Mouse (Mus musculus): ENCODE data around the gene Maml1. TPM values are rescaled to one million over a fixed set of nuclear protein-coding genes. Genes with fewer than 3 reads are reported as not detected.

Maml1 gene
- polyA plus RNA-seq, 1 experiment from 2014 or later = 10.0 TPM

- no peaks in the 10 kb centered on the region for H3K27me3 ChIP-seq (replicated peaks; ENCODE audit: control insufficient read depth, insufficient read depth, low read length)
- H3K9ac ChIP-seq (ENCODE audit: low read depth, low read length) = no peak overlapping the region
- no peaks in the 10 kb centered on the region for H3K4me1 ChIP-seq (ENCODE audit: control insufficient read depth, insufficient read depth, low read length)
- ATAC-seq (ENCODE audit: low read depth) = no peak
- no peak for DNase-seq (ENCODE audit: low spot score)
- H3K9me3 ChIP-seq (ENCODE audit: control insufficient read depth, low read length) = 0 out of 2 replicates have a peak, but pooled peaks cover 2% of the 10 kb centered on the region
- H3K4me3 ChIP-seq (ENCODE audit: low read depth, low read length) = no peak overlapping the region
- 80% methylated on average over 6 of the region's 6 CpGs for WGBS
- H3K27ac ChIP-seq (replicated peaks; ENCODE audit: low read depth, low read length) = no peak overlapping the region
- no peak overlapping the region for H3K4me2 ChIP-seq (ENCODE audit: low read depth, low read length)
- H3K36me3 ChIP-seq (ENCODE audit: control insufficient read depth, insufficient read depth, low read length) = no peaks in the 10 kb centered on the region
Measured at GRCm38 (mm10) chr11:50243926-50244325, 48.2 kb downstream of the Maml1 start.

DNA sequence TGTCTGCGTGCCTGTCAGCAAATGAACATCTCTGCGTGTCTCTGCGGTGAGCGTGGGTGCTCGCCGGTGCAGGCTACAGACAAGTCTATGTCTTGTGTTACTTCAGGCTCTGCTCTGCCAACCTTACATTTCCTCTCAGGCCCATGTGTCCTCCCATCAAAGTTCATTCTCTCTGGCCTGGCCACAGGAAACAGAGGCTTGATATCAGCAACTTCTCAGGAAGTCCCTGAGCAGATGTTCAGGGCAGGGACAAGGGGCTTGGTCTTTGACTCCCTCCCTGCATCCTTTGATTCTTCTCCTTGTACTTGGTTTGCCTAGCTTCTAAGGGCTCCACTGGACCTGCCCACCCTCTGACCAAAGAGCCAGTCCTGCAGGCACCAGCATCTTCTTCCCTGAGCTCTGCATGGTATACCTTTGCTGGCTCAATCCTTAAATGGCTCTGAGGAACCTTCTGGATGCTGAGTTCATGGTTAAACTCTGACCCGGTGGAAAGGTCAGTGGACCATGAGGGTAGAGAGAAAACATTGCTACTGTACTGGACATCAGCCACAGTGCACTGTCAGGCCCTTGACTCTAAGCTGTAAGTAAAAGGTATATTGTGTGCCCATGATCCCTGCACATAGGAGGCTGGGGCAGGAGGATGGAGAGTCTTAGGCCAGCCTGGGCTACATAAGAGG, 51.7 kb downstream of the Maml1 start:
- H3K36me3 ChIP-seq (ENCODE audit: control insufficient read depth, insufficient read depth, low read length) = no peaks in the 10 kb centered on the region
- WGBS = 81% methylated on average over 7 of the region's 7 CpGs
- no peak for ATAC-seq (ENCODE audit: low read depth)

DNA sequence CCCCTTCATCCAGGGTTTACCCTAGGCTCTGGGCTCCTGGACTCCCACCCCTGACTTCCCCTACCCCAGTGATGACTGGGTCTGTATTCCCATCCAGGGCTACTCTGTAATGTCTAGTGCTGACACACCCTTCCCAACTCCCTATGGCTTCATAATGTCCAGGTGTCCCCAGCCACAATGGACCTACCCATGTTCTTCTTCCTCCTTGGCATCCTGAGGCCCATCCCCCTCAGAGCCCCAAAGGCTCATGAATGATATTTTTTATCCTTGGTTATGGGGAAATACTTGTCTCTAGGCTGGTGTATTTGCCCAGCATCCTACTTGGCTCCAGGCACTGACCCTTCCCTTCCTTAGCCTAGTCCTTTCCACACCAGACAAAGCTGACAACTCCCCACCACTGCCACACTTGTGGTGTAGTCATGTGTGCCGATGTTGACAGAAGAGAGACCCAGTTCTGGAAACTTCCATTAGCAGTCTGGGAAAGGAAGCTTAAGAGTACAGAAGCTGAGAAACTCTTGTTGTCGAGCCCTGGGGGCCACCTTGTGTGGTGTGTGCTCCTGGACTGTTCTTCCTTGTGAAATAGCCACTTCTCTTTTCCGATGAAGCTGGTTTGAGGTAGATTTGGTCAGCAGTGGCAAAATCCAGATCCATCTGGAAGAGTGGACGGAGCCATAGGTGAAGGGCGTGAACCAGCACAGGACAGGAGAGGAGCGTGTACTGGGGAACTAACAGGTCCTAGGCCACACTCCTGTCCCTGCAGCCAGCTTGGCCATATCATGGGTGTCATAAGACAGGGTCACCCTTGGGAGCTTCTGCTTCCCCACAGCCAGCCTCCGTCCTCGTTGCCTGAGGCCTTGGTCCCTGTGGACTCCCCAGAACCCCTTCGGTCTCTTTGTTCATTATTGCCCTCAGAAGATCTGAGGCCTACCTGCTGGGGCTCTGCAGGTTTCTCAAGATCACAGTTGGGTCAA, 53.0 kb downstream of the Maml1 start:
- 93% methylated on average over 9 of the region's 9 CpGs for WGBS
- Histone ChIP-seq H3K4me2 (ENCODE audit: low read depth, low read length) (no peak overlapping the region), H3K4me3 (ENCODE audit: low read depth, low read length) (no peak overlapping the region), H3K9ac (ENCODE audit: low read depth, low read length) (no peak overlapping the region), H3K36me3 (ENCODE audit: control insufficient read depth, insufficient read depth, low read length) (peaks cover 10% of the 10 kb centered on the region), H3K9me3 (ENCODE audit: control insufficient read depth, low read length) (no peaks in the 10 kb centered on the region), H3K27me3 (replicated peaks; ENCODE audit: control insufficient read depth, insufficient read depth, low read length) (peaks cover 21% of the 10 kb centered on the region), H3K4me1 (ENCODE audit: control insufficient read depth, insufficient read depth, low read length) (peaks cover 7% of the 10 kb centered on the region), H3K27ac (replicated peaks; ENCODE audit: low read depth, low read length) (no peak overlapping the region)
- ATAC-seq (ENCODE audit: low read depth) = no peak
- DNase-seq (ENCODE audit: low spot score) = no peak

More for the DNA sequence above, 51.7 kb downstream of the Maml1 start:
- peaks cover 21% of the 10 kb centered on the region for H3K27me3 ChIP-seq (replicated peaks; ENCODE audit: control insufficient read depth, insufficient read depth, low read length)
- H3K9me3 ChIP-seq (ENCODE audit: control insufficient read depth, low read length) = no peaks in the 10 kb centered on the region
- no peak for DNase-seq (ENCODE audit: low spot score)
- no peak overlapping the region for H3K4me2 ChIP-seq (ENCODE audit: low read depth, low read length)
- H3K27ac ChIP-seq (replicated peaks; ENCODE audit: low read depth, low read length) = no peak overlapping the region
- H3K4me1 ChIP-seq (ENCODE audit: control insufficient read depth, insufficient read depth, low read length) = peaks cover 7% of the 10 kb centered on the region
- H3K9ac ChIP-seq (ENCODE audit: low read depth, low read length) = no peak overlapping the region
- no peak overlapping the region for H3K4me3 ChIP-seq (ENCODE audit: low read depth, low read length)

GRCm38 (mm10) chr11:50238324-50238723, 53.8 kb downstream of the Maml1 start, which contains the start of gene Ltc4s:
Gene Ltc4s, minus strand, starts transcription at chr11:50238616.
- Histone ChIP-seq H3K4me2 (ENCODE audit: low read depth, low read length) (peak within 1 kb of the TSS; percentile 98), H3K4me3 (ENCODE audit: low read depth, low read length) (peak within 1 kb of the TSS; percentile 64), H3K9ac (ENCODE audit: low read depth, low read length) (no peak within 1 kb of the TSS; the same call in 1 of the 2 replicates), H3K27me3 (replicated peaks; ENCODE audit: control insufficient read depth, insufficient read depth, low read length) (peaks cover 21% of the 10 kb centered on the region), H3K4me1 (ENCODE audit: control insufficient read depth, insufficient read depth, low read length) (peaks cover 7% of the 10 kb centered on the region), H3K36me3 (ENCODE audit: control insufficient read depth, insufficient read depth, low read length) (peaks cover 18% of the 10 kb centered on the region), H3K27ac (replicated peaks; ENCODE audit: low read depth, low read length) (no peak within 1 kb of the TSS), H3K9me3 (ENCODE audit: control insufficient read depth, low read length) (no peaks in the 10 kb centered on the region)
- no peak for ATAC-seq (ENCODE audit: low read depth)
- WGBS = 51% methylated on average over 9 of the region's 10 CpGs
- DNase-seq (ENCODE audit: low spot score) = no peak

GRCm38 (mm10) chr11:50236937-50237835, 54.9 kb downstream of the Maml1 start:
- DNase-seq (ENCODE audit: low spot score) (no peak), ATAC-seq (ENCODE audit: low read depth) (peak; percentile 38; the same call in 1 of the 2 replicates)
- Histone ChIP-seq H3K4me3 (ENCODE audit: low read depth, low read length) (peak overlapping the region; percentile 64), H3K9ac (ENCODE audit: low read depth, low read length) (peak overlapping the region; percentile 69), H3K4me1 (ENCODE audit: control insufficient read depth, insufficient read depth, low read length) (peaks cover 7% of the 10 kb centered on the region), H3K9me3 (ENCODE audit: control insufficient read depth, low read length) (no peaks in the 10 kb centered on the region), H3K4me2 (ENCODE audit: low read depth, low read length) (peak overlapping the region; percentile 98), H3K27ac (replicated peaks; ENCODE audit: low read depth, low read length) (no peak overlapping the region), H3K27me3 (replicated peaks; ENCODE audit: control insufficient read depth, insufficient read depth, low read length) (peaks cover 21% of the 10 kb centered on the region), H3K36me3 (ENCODE audit: control insufficient read depth, insufficient read depth, low read length) (peaks cover 30% of the 10 kb centered on the region)
- WGBS = 1% methylated on average over 35 of the region's 66 CpGs

DNA sequence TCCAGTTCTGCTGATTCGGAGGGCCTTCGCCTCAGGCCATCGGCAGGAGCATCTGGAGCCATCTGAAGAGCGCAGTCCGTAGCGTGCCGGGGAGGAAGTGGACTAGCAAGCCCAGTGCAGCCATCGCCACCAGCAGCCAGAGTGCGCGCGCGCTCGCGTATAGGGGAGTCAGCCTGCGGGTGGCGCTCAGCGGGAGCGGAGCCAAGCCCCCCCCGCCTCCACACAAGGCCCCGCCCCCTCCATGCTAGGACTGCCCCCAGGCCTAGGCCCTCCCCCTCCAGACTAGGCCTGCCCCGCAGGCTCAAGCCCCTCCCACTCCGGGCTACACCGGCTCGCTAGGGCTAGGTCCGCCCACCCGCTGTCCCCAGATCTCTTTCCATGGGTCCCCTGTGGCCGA, 55.6 kb downstream of the Maml1 start:
- 5% methylated on average over 16 of the region's 27 CpGs for WGBS
- H3K27me3 ChIP-seq (replicated peaks; ENCODE audit: control insufficient read depth, insufficient read depth, low read length) = peaks cover 21% of the 10 kb centered on the region
- H3K9me3 ChIP-seq (ENCODE audit: control insufficient read depth, low read length) = no peaks in the 10 kb centered on the region
- peak overlapping the region; percentile 69 for H3K9ac ChIP-seq (ENCODE audit: low read depth, low read length)
- peak overlapping the region; percentile 64 for H3K4me3 ChIP-seq (ENCODE audit: low read depth, low read length)
- H3K27ac ChIP-seq (replicated peaks; ENCODE audit: low read depth, low read length) = no peak overlapping the region
- peak overlapping the region; percentile 98 for H3K4me2 ChIP-seq (ENCODE audit: low read depth, low read length)
- ATAC-seq (ENCODE audit: low read depth) (peak; percentile 92), DNase-seq (ENCODE audit: low spot score) (peak; percentile 94)
- H3K36me3 ChIP-seq (ENCODE audit: control insufficient read depth, insufficient read depth, low read length) = peaks cover 36% of the 10 kb centered on the region
- peaks cover 7% of the 10 kb centered on the region for H3K4me1 ChIP-seq (ENCODE audit: control insufficient read depth, insufficient read depth, low read length)

GRCm38 (mm10) chr11:50234606-50235005, 57.5 kb downstream of the Maml1 start:
- Histone ChIP-seq H3K27ac (replicated peaks; ENCODE audit: low read depth, low read length) (no peak overlapping the region), H3K9ac (ENCODE audit: low read depth, low read length) (no peak overlapping the region), H3K27me3 (replicated peaks; ENCODE audit: control insufficient read depth, insufficient read depth, low read length) (peaks cover 21% of the 10 kb centered on the region), H3K9me3 (ENCODE audit: control insufficient read depth, low read length) (no peaks in the 10 kb centered on the region), H3K4me1 (ENCODE audit: control insufficient read depth, insufficient read depth, low read length) (peaks cover 11% of the 10 kb centered on the region), H3K4me2 (ENCODE audit: low read depth, low read length) (no peak overlapping the region), H3K4me3 (ENCODE audit: low read depth, low read length) (no peak overlapping the region), H3K36me3 (ENCODE audit: control insufficient read depth, insufficient read depth, low read length) (peaks cover 42% of the 10 kb centered on the region)
- WGBS = 95% methylated on average over 21 of the region's 25 CpGs
- ATAC-seq (ENCODE audit: low read depth) = no peak
- DNase-seq (ENCODE audit: low spot score) = no peak

GRCm38 (mm10) chr11:50233993-50234392, 58.1 kb downstream of the Maml1 start:
- Histone ChIP-seq H3K36me3 (ENCODE audit: control insufficient read depth, insufficient read depth, low read length) (peaks cover 42% of the 10 kb centered on the region), H3K27ac (replicated peaks; ENCODE audit: low read depth, low read length) (no peak overlapping the region), H3K27me3 (replicated peaks; ENCODE audit: control insufficient read depth, insufficient read depth, low read length) (peaks cover 21% of the 10 kb centered on the region), H3K9me3 (ENCODE audit: control insufficient read depth, low read length) (no peaks in the 10 kb centered on the region), H3K9ac (ENCODE audit: low read depth, low read length) (no peak overlapping the region), H3K4me3 (ENCODE audit: low read depth, low read length) (no peak overlapping the region), H3K4me2 (ENCODE audit: low read depth, low read length) (no peak overlapping the region), H3K4me1 (ENCODE audit: control insufficient read depth, insufficient read depth, low read length) (peaks cover 11% of the 10 kb centered on the region)
- ATAC-seq (ENCODE audit: low read depth) = no peak
- DNase-seq (ENCODE audit: low spot score) = no peak
- 85% methylated on average over 11 of the region's 11 CpGs for WGBS

Measured in embryonic facial prominence, embryonic 14.5 days (tissue).